In genomic region chr1:33214815-33215214, GRCm38 (mm10) we compare ENCODE assay signal across 13 mouse cellular contexts.
DNase-seq lines count a peak whose midpoint lies in the region; ATAC-seq and TF ChIP-seq lines count a peak whose summit lies in the region.
"Had no signal": no experiment of that assay in that cellular context is flagged by ENCODE, and none has a peak within 500 bp of the region (broad histone marks: within the 10 kb centered on the region; RNA-seq: fewer than 3 reads in every experiment).

No protein-coding gene starts in this region.

- H3K9ac ChIP-seq in hindbrain, embryonic 12.5 days = no peak overlapping the region
- no peak overlapping the region for H3K9ac ChIP-seq in hindbrain, embryonic 11.5 days (ENCODE audit: low read depth, low read length)
- H3K9ac ChIP-seq in forebrain, embryonic 14.5 days (ENCODE audit: low read length) = no peak overlapping the region
- H3K9ac ChIP-seq in intestine, embryonic 16.5 days (ENCODE audit: low read depth, low read length) = no peak overlapping the region
- H3K9ac ChIP-seq: heart, embryonic 13.5 days; liver, postnatal 0 days; neural tube, embryonic 12.5 days had no signal

- 57% methylated on average over 5 of the region's 5 CpGs for WGBS in hindbrain, embryonic 12.5 days
- WGBS in hindbrain, embryonic 11.5 days = 61% methylated on average over 5 of the region's 5 CpGs
- 32% methylated on average over 5 of the region's 5 CpGs for WGBS in forebrain, embryonic 14.5 days
- WGBS in intestine, embryonic 16.5 days = 80% methylated on average over 5 of the region's 5 CpGs

- H3K4me2 ChIP-seq in hindbrain, embryonic 12.5 days (replicated peaks) = no peak overlapping the region
- no peak overlapping the region for H3K4me2 ChIP-seq in hindbrain, embryonic 11.5 days (replicated peaks; ENCODE audit: low read depth, low read length)
- H3K4me2 ChIP-seq in forebrain, embryonic 14.5 days (ENCODE audit: low read length) = no peak overlapping the region
- H3K4me2 ChIP-seq in intestine, embryonic 16.5 days (ENCODE audit: low read depth, low read length) = no peak overlapping the region
- H3K4me2 ChIP-seq: heart, embryonic 13.5 days; neural tube, embryonic 12.5 days had no signal

- ATAC-seq in hindbrain, embryonic 12.5 days (ENCODE audit: low FRiP score) = 0 out of 2 replicates have a peak, but pooled peaks have one; percentile 46
- no peak for ATAC-seq in hindbrain, embryonic 11.5 days (ENCODE audit: low FRiP score)
- peak; percentile 89 for ATAC-seq in forebrain, embryonic 14.5 days
- ATAC-seq in intestine, embryonic 16.5 days = no peak
- ATAC-seq: intestine, postnatal 0 days had no signal

- H3K36me3 ChIP-seq in hindbrain, embryonic 12.5 days = no peaks in the 10 kb centered on the region
- H3K36me3 ChIP-seq in hindbrain, embryonic 11.5 days (ENCODE audit: control insufficient read depth, insufficient read depth, low read length) = no peaks in the 10 kb centered on the region
- H3K36me3 ChIP-seq in forebrain, embryonic 14.5 days (ENCODE audit: control insufficient read depth, insufficient read depth, low read length) = no peaks in the 10 kb centered on the region
- no peaks in the 10 kb centered on the region for H3K36me3 ChIP-seq in intestine, embryonic 16.5 days (ENCODE audit: control insufficient read depth, insufficient read depth, low read length)
- H3K36me3 ChIP-seq: heart, embryonic 13.5 days; limb, embryonic 10.5 days; neural tube, embryonic 12.5 days had no signal

- no peak overlapping the region for H3K27ac ChIP-seq in hindbrain, embryonic 12.5 days
- H3K27ac ChIP-seq in hindbrain, embryonic 11.5 days (ENCODE audit: low read depth, low read length) = no peak overlapping the region
- peak overlapping the region; percentile 52; the same call in 1 of the 2 replicates for H3K27ac ChIP-seq in forebrain, embryonic 14.5 days (ENCODE audit: low read depth, low read length)
- no peak overlapping the region for H3K27ac ChIP-seq in intestine, embryonic 16.5 days (ENCODE audit: low read length)
- H3K27ac ChIP-seq: heart, embryonic 13.5 days; limb, embryonic 10.5 days; neural tube, embryonic 12.5 days had no signal

- no peaks in the 10 kb centered on the region for H3K27me3 ChIP-seq in hindbrain, embryonic 12.5 days
- no peaks in the 10 kb centered on the region for H3K27me3 ChIP-seq in hindbrain, embryonic 11.5 days (ENCODE audit: control insufficient read depth, insufficient read depth, low read length)
- no peaks in the 10 kb centered on the region for H3K27me3 ChIP-seq in forebrain, embryonic 14.5 days (replicated peaks; ENCODE audit: control insufficient read depth, insufficient read depth, low read length)
- no peaks in the 10 kb centered on the region for H3K27me3 ChIP-seq in intestine, embryonic 16.5 days (replicated peaks; ENCODE audit: control insufficient read depth, insufficient read depth, low read length)
- H3K27me3 ChIP-seq: heart, embryonic 13.5 days; neural tube, embryonic 12.5 days had no signal

- TF ChIP-seq POLR2A in brain, embryonic 14.5 days (IDR thresholded peaks at IDR 0.05; ENCODE audit: borderline replicate concordance, extremely low read depth, insufficient read depth, insufficient read length, poor library complexity, severe bottlenecking) = no peak

- no peak for TF ChIP-seq CTCF in brain, embryonic 14.5 days (IDR thresholded peaks at IDR 0.05; ENCODE audit: borderline replicate concordance, extremely low read depth, insufficient read depth, insufficient read length)

- no peak for DNase-seq in hindbrain, embryonic 11.5 days (ENCODE audit: low spot score)
- peak; percentile 93 for DNase-seq in brain, embryonic 14.5 days (ENCODE audit: low read depth)
- peak; percentile 81 for DNase-seq in forebrain, embryonic 14.5 days (ENCODE audit: low spot score)
- DNase-seq in layer of hippocampus, postnatal 14 days (ENCODE audit: low spot score in 2 of 2) = peak; percentile 34 to 60
- DNase-seq in spleen, postnatal 10 days (ENCODE audit: low spot score in 2 of 2) = no peak
- DNase-seq: liver, postnatal 0 days; thymus, postnatal 36 days had no signal

- H3K4me1 ChIP-seq in hindbrain, embryonic 12.5 days = peaks cover 2% of the 10 kb centered on the region; the same call in 1 of the 2 replicates
- no peaks in the 10 kb centered on the region for H3K4me1 ChIP-seq in hindbrain, embryonic 11.5 days (replicated peaks; ENCODE audit: control insufficient read depth, insufficient read depth, low read length)
- peaks cover 4% of the 10 kb centered on the region; the same call in 1 of the 2 replicates for H3K4me1 ChIP-seq in forebrain, embryonic 14.5 days (ENCODE audit: control insufficient read depth, insufficient read depth, low read length)
- H3K4me1 ChIP-seq in intestine, embryonic 16.5 days (ENCODE audit: control insufficient read depth, insufficient read depth, low read length) = no peaks in the 10 kb centered on the region
- H3K4me1 ChIP-seq: heart, embryonic 13.5 days; limb, embryonic 10.5 days; neural tube, embryonic 12.5 days had no signal

- H3K9me3 ChIP-seq in hindbrain, embryonic 12.5 days (replicated peaks) = no peaks in the 10 kb centered on the region
- H3K9me3 ChIP-seq in hindbrain, embryonic 11.5 days (ENCODE audit: control insufficient read depth, low read length) = no peaks in the 10 kb centered on the region
- no peaks in the 10 kb centered on the region for H3K9me3 ChIP-seq in forebrain, embryonic 14.5 days (replicated peaks; ENCODE audit: control insufficient read depth, low read length)
- no peaks in the 10 kb centered on the region for H3K9me3 ChIP-seq in intestine, embryonic 16.5 days (ENCODE audit: control insufficient read depth, low read length)
- H3K9me3 ChIP-seq: heart, embryonic 13.5 days; limb, embryonic 10.5 days; neural tube, embryonic 12.5 days had no signal

- no peak overlapping the region for H3K4me3 ChIP-seq in hindbrain, embryonic 12.5 days
- no peak overlapping the region for H3K4me3 ChIP-seq in hindbrain, embryonic 11.5 days (ENCODE audit: low read depth, low read length)
- no peak overlapping the region for H3K4me3 ChIP-seq in forebrain, embryonic 14.5 days (ENCODE audit: low read depth, low read length)
- H3K4me3 ChIP-seq in intestine, embryonic 16.5 days (ENCODE audit: low read length) = no peak overlapping the region
- H3K4me3 ChIP-seq: heart, embryonic 13.5 days; limb, embryonic 10.5 days; neural tube, embryonic 12.5 days had no signal

Comparison
In these comparisons a context has a peak if more than half of its experiments do, and no peak if none do; other contexts are left out.
1. ATAC-seq: peak in hindbrain, embryonic 12.5 days (single experiment) and forebrain, embryonic 14.5 days (single experiment); none in hindbrain, embryonic 11.5 days (single experiment) and intestine, embryonic 16.5 days (single experiment).
2. DNase-seq: peak in brain, embryonic 14.5 days (single experiment), forebrain, embryonic 14.5 days (single experiment) and layer of hippocampus, postnatal 14 days (2 of 2); none in hindbrain, embryonic 11.5 days (single experiment) and spleen, postnatal 10 days (0 of 2).